Mouse (Mus musculus): ENCODE measurements around the gene Arhgef40. TPM values are rescaled to one million over a fixed set of nuclear protein-coding genes. Genes with fewer than 3 reads are reported as not detected.

The Arhgef40 gene
- polyA plus RNA-seq, 1 experiment from 2014 or later: 19.7 TPM

- H3K4me2 ChIP-seq: peak overlapping the region; percentile 97
- H3K9ac ChIP-seq: 0 out of 2 replicates have a peak overlapping the region, but pooled peaks have one; percentile 79
- DNase-seq (no peak), ATAC-seq (ENCODE audit: low read depth) (no peak)
- no peak overlapping the region for H3K27ac ChIP-seq
- peaks cover 66% of the 10 kb centered on the region for H3K4me1 ChIP-seq (replicated peaks)
- 81% methylated on average over 8 of the region's 8 CpGs for WGBS (ENCODE audit: insufficient replicate concordance)
- H3K4me3 ChIP-seq (replicated peaks): no peak overlapping the region
- H3K9me3 ChIP-seq (replicated peaks): no peaks in the 10 kb centered on the region
- no peaks in the 10 kb centered on the region for H3K27me3 ChIP-seq
- H3K36me3 ChIP-seq: peaks cover 12% of the 10 kb centered on the region
Observed at GRCm38 (mm10) chr14:52013021-52013610, 28.6 kb downstream of the Arhgef40 start.

- ATAC-seq (ENCODE audit: low read depth) (no peak), DNase-seq (no peak)
- Histone ChIP-seq H3K27ac (peak overlapping the region; percentile 43; the same call in 1 of the 2 replicates), H3K9me3 (replicated peaks) (no peaks in the 10 kb centered on the region), H3K4me3 (replicated peaks) (peak overlapping the region; percentile 74), H3K9ac (peak overlapping the region; percentile 79), H3K4me2 (peak overlapping the region; percentile 97), H3K36me3 (peaks cover 10% of the 10 kb centered on the region), H3K4me1 (replicated peaks) (peaks cover 68% of the 10 kb centered on the region), H3K27me3 (no peaks in the 10 kb centered on the region)
- WGBS (ENCODE audit: insufficient replicate concordance): 10% methylated on average over 20 of the region's 24 CpGs
Observed at GRCm38 (mm10) chr14:52013771-52014219, 29.3 kb downstream of the Arhgef40 start.

- Histone ChIP-seq H3K9ac (peak overlapping the region; percentile 79), H3K4me3 (replicated peaks) (peak overlapping the region; percentile 74), H3K4me1 (replicated peaks) (peaks cover 69% of the 10 kb centered on the region), H3K9me3 (replicated peaks) (no peaks in the 10 kb centered on the region), H3K27ac (peak overlapping the region; percentile 70), H3K27me3 (no peaks in the 10 kb centered on the region), H3K36me3 (peaks cover 7% of the 10 kb centered on the region), H3K4me2 (peak overlapping the region; percentile 97)
- DNase-seq (no peak), ATAC-seq (ENCODE audit: low read depth) (no peak)
- WGBS (ENCODE audit: insufficient replicate concordance): 2% methylated on average over 7 of the region's 80 CpGs
Observed at GRCm38 (mm10) chr14:52014271-52014760, 29.8 kb downstream of the Arhgef40 start.

GRCm38 (mm10) chr14:52014761-52015311 is 30.3 kb downstream of the Arhgef40 start:
- H3K9ac ChIP-seq: peak overlapping the region; percentile 79
- H3K9me3 ChIP-seq (replicated peaks): no peaks in the 10 kb centered on the region
- DNase-seq (no peak), ATAC-seq (ENCODE audit: low read depth) (no peak)
- H3K4me3 ChIP-seq (replicated peaks): peak overlapping the region; percentile 74
- H3K36me3 ChIP-seq: peaks cover 5% of the 10 kb centered on the region; the same call in 1 of the 2 replicates
- H3K4me2 ChIP-seq: peak overlapping the region; percentile 97
- under 1% methylated on average over 20 of the region's 28 CpGs for WGBS (ENCODE audit: insufficient replicate concordance)
- peaks cover 68% of the 10 kb centered on the region for H3K4me1 ChIP-seq (replicated peaks)
- H3K27me3 ChIP-seq: no peaks in the 10 kb centered on the region
- peak overlapping the region; percentile 70 for H3K27ac ChIP-seq

GRCm38 (mm10) chr14:52015445-52016100 is 31.1 kb downstream of the Arhgef40 start, which contains the start of gene Tmem253:
Gene Tmem253 (plus strand): TSS chr14:52015658.
- Histone ChIP-seq H3K4me2 (peak within 1 kb of the TSS; percentile 97), H3K27me3 (no peaks in the 10 kb centered on the region), H3K27ac (peak within 1 kb of the TSS; percentile 70), H3K9ac (peak within 1 kb of the TSS; percentile 79), H3K36me3 (peaks cover 5% of the 10 kb centered on the region; the same call in 1 of the 2 replicates), H3K4me1 (replicated peaks) (peaks cover 64% of the 10 kb centered on the region), H3K4me3 (replicated peaks) (peak within 1 kb of the TSS; percentile 74), H3K9me3 (replicated peaks) (no peaks in the 10 kb centered on the region)
- ATAC-seq (ENCODE audit: low read depth) (no peak), DNase-seq (no peak)
- 26% methylated on average over 6 of the region's 6 CpGs for WGBS (ENCODE audit: insufficient replicate concordance)

- Histone ChIP-seq H3K9ac (peak overlapping the region; percentile 39; the same call in 1 of the 2 replicates), H3K4me3 (replicated peaks) (no peak overlapping the region), H3K4me2 (no peak overlapping the region), H3K27me3 (no peaks in the 10 kb centered on the region), H3K27ac (peak overlapping the region; percentile 43; the same call in 1 of the 2 replicates), H3K4me1 (replicated peaks) (peaks cover 69% of the 10 kb centered on the region), H3K36me3 (peaks cover 5% of the 10 kb centered on the region; the same call in 1 of the 2 replicates), H3K9me3 (replicated peaks) (no peaks in the 10 kb centered on the region)
- ATAC-seq (ENCODE audit: low read depth) (no peak), DNase-seq (no peak)
- 80% methylated on average over 13 of the region's 13 CpGs for WGBS (ENCODE audit: insufficient replicate concordance)
Observed at GRCm38 (mm10) chr14:52016625-52017405, 32.3 kb downstream of the Arhgef40 start.

- Histone ChIP-seq H3K4me3 (replicated peaks) (no peak overlapping the region), H3K27me3 (no peaks in the 10 kb centered on the region), H3K4me1 (replicated peaks) (peaks cover 78% of the 10 kb centered on the region), H3K27ac (0 out of 2 replicates have a peak overlapping the region, but pooled peaks have one; percentile 13), H3K9ac (peak overlapping the region; percentile 17), H3K9me3 (replicated peaks) (no peaks in the 10 kb centered on the region), H3K4me2 (peak overlapping the region; percentile 88; the same call in 1 of the 2 replicates), H3K36me3 (peaks cover 5% of the 10 kb centered on the region; the same call in 1 of the 2 replicates)
- ATAC-seq (ENCODE audit: low read depth): no peak
- no peak for DNase-seq
- WGBS (ENCODE audit: insufficient replicate concordance): 76% methylated on average over 4 of the region's 4 CpGs
Observed at GRCm38 (mm10) chr14:52017662-52018061, 33.1 kb downstream of the Arhgef40 start.

- WGBS (ENCODE audit: insufficient replicate concordance): 78% methylated on average over 15 of the region's 15 CpGs
- H3K36me3 ChIP-seq: peaks cover 5% of the 10 kb centered on the region; the same call in 1 of the 2 replicates
- ATAC-seq (ENCODE audit: low read depth) (no peak), DNase-seq (no peak)
- H3K9ac ChIP-seq: peak overlapping the region; percentile 92
- no peaks in the 10 kb centered on the region for H3K27me3 ChIP-seq
- H3K4me3 ChIP-seq (replicated peaks): peak overlapping the region; percentile 77
- peak overlapping the region; percentile 88 for H3K4me2 ChIP-seq
- H3K9me3 ChIP-seq (replicated peaks): no peaks in the 10 kb centered on the region
- H3K4me1 ChIP-seq (replicated peaks): peaks cover 84% of the 10 kb centered on the region
- H3K27ac ChIP-seq: peak overlapping the region; percentile 97
Observed at GRCm38 (mm10) chr14:52018248-52019050, 33.9 kb downstream of the Arhgef40 start.

- H3K4me2 ChIP-seq: peak overlapping the region; percentile 88
- ATAC-seq (ENCODE audit: low read depth) (peak; percentile 27), DNase-seq (no peak)
- peak overlapping the region; percentile 97 for H3K27ac ChIP-seq
- peaks cover 5% of the 10 kb centered on the region; the same call in 1 of the 2 replicates for H3K36me3 ChIP-seq
- peaks cover 84% of the 10 kb centered on the region for H3K4me1 ChIP-seq (replicated peaks)
- H3K9me3 ChIP-seq (replicated peaks): no peaks in the 10 kb centered on the region
- H3K9ac ChIP-seq: peak overlapping the region; percentile 92
- no peaks in the 10 kb centered on the region for H3K27me3 ChIP-seq
- peak overlapping the region; percentile 77 for H3K4me3 ChIP-seq (replicated peaks)
- WGBS (ENCODE audit: insufficient replicate concordance): 29% methylated on average over 12 of the region's 12 CpGs
Observed at GRCm38 (mm10) chr14:52019051-52019589, 34.6 kb downstream of the Arhgef40 start.
